Mouse (Mus musculus) ovary, postnatal 14 days (tissue): Measurements from ENCODE around the gene Khdc4.

Experiments
- DNase-seq: peaks from one replicate; pipeline ENCODE4 v3.0.0; 2022; ENCODE audit warnings: low spot score

The Khdc4 gene

GRCm38 (mm10) chr3:88684980-88685941, at the start of gene Khdc4:
TSS of gene Khdc4 (plus strand) at chr3:88685803.
- peak; percentile 94 for DNase-seq

- no peak for DNase-seq
These were observed 49.0 kb upstream of the Khdc4 start for GRCm38 (mm10) chr3:88636555-88636986.

- DNase-seq: no peak
These were observed 48.5 kb upstream of the Khdc4 start for GRCm38 (mm10) chr3:88637134-88637533.

GRCm38 (mm10) chr3:88639239-88639638, 46.4 kb upstream of the Khdc4 start:
- no peak for DNase-seq

- no peak for DNase-seq
These were observed 44.9 kb upstream of the Khdc4 start for GRCm38 (mm10) chr3:88640676-88641075.

- DNase-seq: no peak
These were observed 42.5 kb upstream of the Khdc4 start for GRCm38 (mm10) chr3:88643078-88643477.

GRCm38 (mm10) chr3:88645937-88646336, 39.7 kb upstream of the Khdc4 start:
- no peak for DNase-seq

- no peak for DNase-seq
These were observed 39.1 kb upstream of the Khdc4 start for GRCm38 (mm10) chr3:88646426-88646995.

GRCm38 (mm10) chr3:88647076-88647475, 38.5 kb upstream of the Khdc4 start:
- no peak for DNase-seq

GRCm38 (mm10) chr3:88647779-88648413, 37.7 kb upstream of the Khdc4 start:
- DNase-seq: no peak

GRCm38 (mm10) chr3:88648452-88649168, 37.0 kb upstream of the Khdc4 start:
- DNase-seq: no peak

GRCm38 (mm10) chr3:88649186-88649585, 36.4 kb upstream of the Khdc4 start:
- no peak for DNase-seq

- DNase-seq: no peak
These were observed 35.6 kb upstream of the Khdc4 start for GRCm38 (mm10) chr3:88649967-88650366.

GRCm38 (mm10) chr3:88650713-88651504, 34.7 kb upstream of the Khdc4 start:
- no peak for DNase-seq

- DNase-seq: no peak
These were observed 33.7 kb upstream of the Khdc4 start for GRCm38 (mm10) chr3:88651669-88652618.

- no peak for DNase-seq
These were observed 32.6 kb upstream of the Khdc4 start, which contains the start of gene Rxfp4 for GRCm38 (mm10) chr3:88652846-88653515. TSS of gene Rxfp4 (minus strand) at chr3:88653142.

- no peak for DNase-seq
These were observed 31.9 kb upstream of the Khdc4 start for GRCm38 (mm10) chr3:88653516-88654370.

- no peak for DNase-seq
These were observed 31.0 kb upstream of the Khdc4 start for GRCm38 (mm10) chr3:88654621-88655020.

GRCm38 (mm10) chr3:88655619-88656018, 30.0 kb upstream of the Khdc4 start:
- DNase-seq: no peak
